Mouse (Mus musculus): Measurements from ENCODE around the gene Ccpg1os. TPM values are rescaled to one million over a fixed set of nuclear protein-coding genes. Genes with fewer than 3 reads are reported as not detected.
A peak's percentile ranks its signal among the peaks of the same experiment; 100 is the strongest.

Ccpg1os gene
- polyA plus RNA-seq, 1 experiment from 2014 or later, result 28.1 TPM

DNA sequence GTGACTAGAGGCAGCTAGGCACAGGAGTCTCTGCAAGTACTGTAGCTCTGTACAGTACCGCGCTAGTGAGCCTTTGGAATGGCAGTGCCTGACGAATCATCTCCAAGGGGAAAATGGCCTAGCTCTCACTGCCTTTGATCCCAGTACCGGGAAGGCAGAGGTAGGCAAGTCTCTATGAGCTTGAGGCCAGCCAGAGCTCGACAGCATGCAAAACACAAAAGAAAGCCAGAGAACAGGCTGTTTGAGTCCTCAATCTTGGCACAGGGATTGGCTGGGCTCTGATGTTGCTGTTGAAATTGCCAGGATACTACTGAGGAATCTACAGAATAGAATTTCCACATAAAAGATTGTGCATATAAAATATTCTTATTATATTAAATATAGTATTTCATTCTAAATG, 12.7 kb downstream of the Ccpg1os start:
- no peak overlapping the region for H3K9ac ChIP-seq (ENCODE audit: low read depth, low read length)
- no peak overlapping the region for H3K4me3 ChIP-seq (ENCODE audit: low read depth, low read length)
- no peaks in the 10 kb centered on the region for H3K36me3 ChIP-seq (ENCODE audit: control insufficient read depth, insufficient read depth, low read length)
- H3K4me1 ChIP-seq (replicated peaks; ENCODE audit: control insufficient read depth, insufficient read depth, low read length), result no peaks in the 10 kb centered on the region
- H3K9me3 ChIP-seq (ENCODE audit: control insufficient read depth, low read length), result no peaks in the 10 kb centered on the region
- no peak overlapping the region for H3K4me2 ChIP-seq (replicated peaks; ENCODE audit: low read depth, low read length)
- no peaks in the 10 kb centered on the region for H3K27me3 ChIP-seq (ENCODE audit: control insufficient read depth, insufficient read depth, low read length)
- no peak overlapping the region for H3K27ac ChIP-seq (ENCODE audit: low read depth, low read length)
- ATAC-seq (ENCODE audit: low FRiP score), result no peak
- no peak for DNase-seq (ENCODE audit: low spot score)
- 90% methylated on average over 5 of the region's 5 CpGs for WGBS

GRCm38 (mm10) chr9:72969874-72970273, 15.3 kb downstream of the Ccpg1os start:
- DNase-seq (ENCODE audit: low spot score) (no peak), ATAC-seq (ENCODE audit: low FRiP score) (no peak)
- Histone ChIP-seq H3K36me3 (ENCODE audit: control insufficient read depth, insufficient read depth, low read length) (no peaks in the 10 kb centered on the region), H3K27ac (ENCODE audit: low read depth, low read length) (no peak overlapping the region), H3K4me2 (replicated peaks; ENCODE audit: low read depth, low read length) (no peak overlapping the region), H3K9ac (ENCODE audit: low read depth, low read length) (no peak overlapping the region), H3K9me3 (ENCODE audit: control insufficient read depth, low read length) (no peaks in the 10 kb centered on the region), H3K4me3 (ENCODE audit: low read depth, low read length) (no peak overlapping the region), H3K27me3 (ENCODE audit: control insufficient read depth, insufficient read depth, low read length) (no peaks in the 10 kb centered on the region), H3K4me1 (replicated peaks; ENCODE audit: control insufficient read depth, insufficient read depth, low read length) (no peaks in the 10 kb centered on the region)
- WGBS, result 75% methylated on average over 7 of the region's 7 CpGs

DNA sequence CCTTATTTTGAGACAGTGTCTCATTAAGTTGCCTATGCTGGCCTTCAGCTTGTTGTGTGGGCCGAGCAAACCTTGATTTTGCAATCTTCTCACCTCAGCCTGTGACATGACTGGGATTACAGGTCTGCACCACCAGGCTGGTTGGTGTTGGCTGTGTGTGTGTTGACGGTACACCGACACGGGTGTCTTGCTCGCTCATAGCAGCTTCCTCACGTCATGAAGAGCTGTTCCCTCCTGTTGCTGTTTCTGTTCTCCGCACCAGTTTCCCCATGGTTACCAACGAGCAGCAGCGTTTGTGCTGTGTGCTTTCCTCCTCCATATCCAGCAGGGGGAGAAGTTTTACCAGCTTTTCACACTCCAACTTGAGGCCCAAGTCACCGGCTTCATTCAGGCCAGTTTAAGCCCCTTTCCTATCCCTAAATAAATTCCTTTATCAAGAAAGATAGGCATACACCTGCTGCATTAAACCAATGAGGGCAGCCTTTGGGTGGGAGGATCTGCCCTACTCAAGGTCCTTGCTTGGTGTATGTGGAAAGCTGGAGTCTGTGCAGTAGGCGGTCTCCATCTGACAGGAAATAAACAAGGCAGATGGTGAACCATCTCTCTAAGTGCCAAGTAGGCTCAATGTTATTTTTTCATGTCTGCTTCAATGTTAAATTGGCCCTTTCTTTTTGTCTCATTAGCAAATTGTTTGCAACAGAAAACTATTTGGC, 16.7 kb downstream of the Ccpg1os start:
- Histone ChIP-seq H3K4me2 (replicated peaks; ENCODE audit: low read depth, low read length) (no peak overlapping the region), H3K9ac (ENCODE audit: low read depth, low read length) (no peak overlapping the region), H3K4me1 (replicated peaks; ENCODE audit: control insufficient read depth, insufficient read depth, low read length) (no peaks in the 10 kb centered on the region), H3K4me3 (ENCODE audit: low read depth, low read length) (no peak overlapping the region), H3K36me3 (ENCODE audit: control insufficient read depth, insufficient read depth, low read length) (no peaks in the 10 kb centered on the region), H3K27ac (ENCODE audit: low read depth, low read length) (no peak overlapping the region), H3K9me3 (ENCODE audit: control insufficient read depth, low read length) (no peaks in the 10 kb centered on the region), H3K27me3 (ENCODE audit: control insufficient read depth, insufficient read depth, low read length) (no peaks in the 10 kb centered on the region)
- peak; percentile 45 for DNase-seq (ENCODE audit: low spot score)
- WGBS, result 41% methylated on average over 11 of the region's 11 CpGs
- ATAC-seq (ENCODE audit: low FRiP score), result no peak

GRCm38 (mm10) chr9:72961959-72962358, 23.2 kb downstream of the Ccpg1os start:
- no peaks in the 10 kb centered on the region for H3K9me3 ChIP-seq (ENCODE audit: control insufficient read depth, low read length)
- no peak overlapping the region for H3K4me2 ChIP-seq (replicated peaks; ENCODE audit: low read depth, low read length)
- no peaks in the 10 kb centered on the region for H3K27me3 ChIP-seq (ENCODE audit: control insufficient read depth, insufficient read depth, low read length)
- H3K4me3 ChIP-seq (ENCODE audit: low read depth, low read length), result no peak overlapping the region
- H3K4me1 ChIP-seq (replicated peaks; ENCODE audit: control insufficient read depth, insufficient read depth, low read length), result no peaks in the 10 kb centered on the region
- DNase-seq (ENCODE audit: low spot score) (no peak), ATAC-seq (ENCODE audit: low FRiP score) (no peak)
- no peaks in the 10 kb centered on the region for H3K36me3 ChIP-seq (ENCODE audit: control insufficient read depth, insufficient read depth, low read length)
- H3K27ac ChIP-seq (ENCODE audit: low read depth, low read length), result no peak overlapping the region
- 82% methylated on average over 15 of the region's 15 CpGs for WGBS
- no peak overlapping the region for H3K9ac ChIP-seq (ENCODE audit: low read depth, low read length)

- no peaks in the 10 kb centered on the region for H3K36me3 ChIP-seq (ENCODE audit: control insufficient read depth, insufficient read depth, low read length)
- DNase-seq (ENCODE audit: low spot score), result no peak
- no peak overlapping the region for H3K4me3 ChIP-seq (ENCODE audit: low read depth, low read length)
- no peaks in the 10 kb centered on the region for H3K27me3 ChIP-seq (ENCODE audit: control insufficient read depth, insufficient read depth, low read length)
- H3K9me3 ChIP-seq (ENCODE audit: control insufficient read depth, low read length), result no peaks in the 10 kb centered on the region
- no peaks in the 10 kb centered on the region for H3K4me1 ChIP-seq (replicated peaks; ENCODE audit: control insufficient read depth, insufficient read depth, low read length)
- WGBS, result 74% methylated on average over 8 of the region's 8 CpGs
- no peak overlapping the region for H3K9ac ChIP-seq (ENCODE audit: low read depth, low read length)
- no peak for ATAC-seq (ENCODE audit: low FRiP score)
- H3K4me2 ChIP-seq (replicated peaks; ENCODE audit: low read depth, low read length), result no peak overlapping the region
- no peak overlapping the region for H3K27ac ChIP-seq (ENCODE audit: low read depth, low read length)
Observed at GRCm38 (mm10) chr9:72961346-72961745, 23.8 kb downstream of the Ccpg1os start.

- Histone ChIP-seq H3K9me3 (ENCODE audit: control insufficient read depth, low read length) (no peaks in the 10 kb centered on the region), H3K4me2 (replicated peaks; ENCODE audit: low read depth, low read length) (peak within 1 kb of the TSS; percentile 73), H3K9ac (ENCODE audit: low read depth, low read length) (peak within 1 kb of the TSS; percentile 63), H3K27me3 (ENCODE audit: control insufficient read depth, insufficient read depth, low read length) (no peaks in the 10 kb centered on the region), H3K4me3 (ENCODE audit: low read depth, low read length) (peak within 1 kb of the TSS; percentile 58), H3K36me3 (ENCODE audit: control insufficient read depth, insufficient read depth, low read length) (no peaks in the 10 kb centered on the region), H3K27ac (ENCODE audit: low read depth, low read length) (peak within 1 kb of the TSS; percentile 61; the same call in 1 of the 2 replicates), H3K4me1 (replicated peaks; ENCODE audit: control insufficient read depth, insufficient read depth, low read length) (no peaks in the 10 kb centered on the region)
- DNase-seq (ENCODE audit: low spot score), result peak; percentile 92
- WGBS, result 2% methylated on average over 43 of the region's 43 CpGs
- ATAC-seq (ENCODE audit: low FRiP score), result peak; percentile 95
Observed at GRCm38 (mm10) chr9:72958521-72959450, 26.4 kb downstream of the Ccpg1os start, which contains the start of the genes Dyx1c1 and Gm44503. Dyx1c1 (plus strand) TSS chr9:72958785. Gm44503 (plus strand) TSS chr9:72958852.

- ATAC-seq (ENCODE audit: low FRiP score) (no peak), DNase-seq (ENCODE audit: low spot score) (peak; percentile 68)
- H3K27me3 ChIP-seq (ENCODE audit: control insufficient read depth, insufficient read depth, low read length), result no peaks in the 10 kb centered on the region
- H3K9ac ChIP-seq (ENCODE audit: low read depth, low read length), result no peak overlapping the region
- no peaks in the 10 kb centered on the region for H3K9me3 ChIP-seq (ENCODE audit: control insufficient read depth, low read length)
- no peak overlapping the region for H3K4me3 ChIP-seq (ENCODE audit: low read depth, low read length)
- no peaks in the 10 kb centered on the region for H3K36me3 ChIP-seq (ENCODE audit: control insufficient read depth, insufficient read depth, low read length)
- no peak overlapping the region for H3K27ac ChIP-seq (ENCODE audit: low read depth, low read length)
- H3K4me1 ChIP-seq (replicated peaks; ENCODE audit: control insufficient read depth, insufficient read depth, low read length), result no peaks in the 10 kb centered on the region
- WGBS, result 21% methylated on average over 1 of the region's 1 CpGs
- H3K4me2 ChIP-seq (replicated peaks; ENCODE audit: low read depth, low read length), result no peak overlapping the region
Observed at GRCm38 (mm10) chr9:72955546-72955945, 29.6 kb downstream of the Ccpg1os start.

DNA sequence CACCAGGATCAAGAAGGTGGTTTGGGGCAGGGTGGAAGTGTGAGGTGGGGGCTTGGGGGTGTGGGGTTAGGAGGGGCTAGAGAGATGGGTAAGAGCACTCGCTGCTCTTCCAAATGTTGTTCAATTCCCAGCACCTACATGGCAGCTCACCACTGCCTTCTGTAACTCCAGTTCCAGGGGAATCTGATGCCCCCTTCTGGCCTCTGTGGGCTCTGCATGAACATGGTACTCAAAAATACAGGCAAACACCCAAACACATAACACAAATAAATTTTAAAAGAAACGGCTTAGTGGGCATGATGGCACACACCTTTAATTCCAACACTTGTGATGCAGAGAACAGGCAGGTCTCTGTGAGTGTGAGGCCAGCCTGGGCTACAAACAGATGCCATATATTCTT, 30.4 kb downstream of the Ccpg1os start:
- DNase-seq (ENCODE audit: low spot score) (peak; percentile 65), ATAC-seq (ENCODE audit: low FRiP score) (no peak)
- Histone ChIP-seq H3K9me3 (ENCODE audit: control insufficient read depth, low read length) (no peaks in the 10 kb centered on the region), H3K4me3 (ENCODE audit: low read depth, low read length) (no peak overlapping the region), H3K27ac (ENCODE audit: low read depth, low read length) (no peak overlapping the region), H3K27me3 (ENCODE audit: control insufficient read depth, insufficient read depth, low read length) (no peaks in the 10 kb centered on the region), H3K4me1 (replicated peaks; ENCODE audit: control insufficient read depth, insufficient read depth, low read length) (no peaks in the 10 kb centered on the region), H3K4me2 (replicated peaks; ENCODE audit: low read depth, low read length) (no peak overlapping the region), H3K36me3 (ENCODE audit: control insufficient read depth, insufficient read depth, low read length) (no peaks in the 10 kb centered on the region), H3K9ac (ENCODE audit: low read depth, low read length) (no peak overlapping the region)
- 60% methylated on average over 2 of the region's 2 CpGs for WGBS
